Mouse (Mus musculus) ES-CJ7 (cell line): ENCODE data around the gene Trim8.

Source experiments
- DNase-seq: peaks from one replicate; pipeline ENCODE4 v3.0.0; 2011; ENCODE audit warnings: low read depth, low spot score

Gene Trim8

GRCm38 (mm10) chr19:46479306-46480075 lies 22.0 kb upstream of the Trim8 start:
- peak; percentile 61 for DNase-seq

- DNase-seq = no peak
Measured at GRCm38 (mm10) chr19:46480624-46481345, 20.7 kb upstream of the Trim8 start.

- no peak for DNase-seq
Measured at GRCm38 (mm10) chr19:46481352-46481751, 20.1 kb upstream of the Trim8 start.

GRCm38 (mm10) chr19:46481756-46482155 lies 19.7 kb upstream of the Trim8 start:
- DNase-seq = no peak

GRCm38 (mm10) chr19:46482896-46483516 lies 18.5 kb upstream of the Trim8 start:
- DNase-seq = peak; percentile 45

- no peak for DNase-seq
Measured at GRCm38 (mm10) chr19:46483701-46484328, 17.7 kb upstream of the Trim8 start.

- DNase-seq = no peak
Measured at GRCm38 (mm10) chr19:46484518-46484917, 17.0 kb upstream of the Trim8 start.

GRCm38 (mm10) chr19:46485847-46486246 lies 15.7 kb upstream of the Trim8 start:
- DNase-seq = no peak

- DNase-seq = no peak
Measured at GRCm38 (mm10) chr19:46486709-46487108, 14.8 kb upstream of the Trim8 start.

GRCm38 (mm10) chr19:46489448-46489847 lies 12.1 kb upstream of the Trim8 start:
- no peak for DNase-seq

- DNase-seq = peak; percentile 95
Measured at GRCm38 (mm10) chr19:46490634-46491033, 10.9 kb upstream of the Trim8 start.

- DNase-seq = no peak
Measured at GRCm38 (mm10) chr19:46495136-46495535, 6.4 kb upstream of the Trim8 start.

- peak; percentile 71 for DNase-seq
Measured at GRCm38 (mm10) chr19:46497230-46497629, 4.3 kb upstream of the Trim8 start.

- DNase-seq = no peak
Measured at GRCm38 (mm10) chr19:46499539-46499835, 2.0 kb upstream of the Trim8 start.

GRCm38 (mm10) chr19:46499836-46500580 lies 1.5 kb upstream of the Trim8 start:
- peak; percentile 100 for DNase-seq

- peak; percentile 44 for DNase-seq
Measured at GRCm38 (mm10) chr19:46500581-46501341, 741 bp upstream of the Trim8 start.

- no peak for DNase-seq
Measured at GRCm38 (mm10) chr19:46502069-46502455, 560 bp downstream of the Trim8 start.

- peak; percentile 76 for DNase-seq
Measured at GRCm38 (mm10) chr19:46502471-46503166, 1.1 kb downstream of the Trim8 start.

GRCm38 (mm10) chr19:46503351-46504084 lies 2.0 kb downstream of the Trim8 start:
- peak; percentile 97 for DNase-seq
